Mouse (Mus musculus): Measurements from ENCODE around the gene Mr1.
"Not testable (repeated sequence)": the region's sequence is repeated elsewhere in the genome, so short reads cannot be mapped to it uniquely, and the experiment has no call there.

GRCm38 (mm10) chr1:155173644-155174016 lies 27.0 kb upstream of the Mr1 start:
- TF ChIP-seq EP300, CTCF (IDR thresholded peaks at IDR 0.05): not testable (repeated sequence)

All from lung, postnatal 0 days (tissue).